Mouse (Mus musculus) testis, adult 10 weeks (tissue): ENCODE data around the gene Mup2. TPM values are rescaled to one million over a fixed set of nuclear protein-coding genes. Genes with fewer than 3 reads are reported as not detected.

Experiments
- polyA plus RNA-seq: library from polyadenylated mRNA; stranded (reverse); fragments of 350-450 nt; fragmentation: Illumina TruSeq; extraction: RNeasy Lipid Tissue Mini Kit (QIAGEN cat#74804); gene quantifications from one replicate; pipeline ENCODE4 v1.2.3, GENCODE M21; 2014; ENCODE audit warnings: low read depth, low replicate concordance

The Mup2 gene
- polyA plus RNA-seq = not detected

GRCm38 (mm10) chr4:60154189-60154588, at the start of gene Mup2:
TSS of gene Mup2 (minus strand) at chr4:60154289.

Other genes starting within 250 kb of the Mup2 start
- gene Slc46a2, start 239.2 kb downstream of the Mup2 start, polyA plus RNA-seq = 0.07 TPM
- not detected for gene Mup4, start 193.6 kb downstream of the Mup2 start, polyA plus RNA-seq
- not detected for gene Mup6, start 190.0 kb downstream of the Mup2 start, polyA plus RNA-seq
- gene Mup7, start 83.8 kb downstream of the Mup2 start, polyA plus RNA-seq = not detected
- not detected for gene Mup8, start 68.3 kb upstream of the Mup2 start, polyA plus RNA-seq